Mouse (Mus musculus) embryonic facial prominence, embryonic 15.5 days (tissue): ENCODE data around the gene Pcbd1. TPM values are rescaled to one million over a fixed set of nuclear protein-coding genes. Genes with fewer than 3 reads are reported as not detected.

Experiments used
- ATAC-seq: fragments of 200-750 bp; cut with Nextera tagmentation; 2 replicates; pipeline ENCODE4 v1.8.0; 2017; ENCODE audit warnings: low read depth, moderate TSS enrichment; ENCODE audit not compliant: insufficient number of reproducible peaks, low FRiP score, low TSS enrichment
- H3K27ac ChIP-seq: fragments of 300-500 bp; sonication (generic); replicated peaks from 2 replicates; pipeline ENCODE4 v1.5.1; 2015; ENCODE audit warnings: mild to moderate bottlenecking, inconsistent platforms
- H3K27me3 ChIP-seq: fragments of 300-500 bp; sonication (generic); 2 replicates; pipeline ENCODE4 v1.6.1; 2015; ENCODE audit warnings: inconsistent platforms
- H3K36me3 ChIP-seq: fragments of 300-500 bp; sonication (generic); 2 replicates; pipeline ENCODE4 v1.6.1; 2015; ENCODE audit warnings: mild to moderate bottlenecking, inconsistent platforms
- H3K4me1 ChIP-seq: fragments of 300-500 bp; sonication (generic); 2 replicates; pipeline ENCODE4 v1.6.1; 2015; ENCODE audit warnings: inconsistent platforms
- H3K4me2 ChIP-seq: fragments of 300-500 bp; sonication (generic); replicated peaks from 2 replicates; pipeline ENCODE4 v1.6.1; 2015; ENCODE audit warnings: mild to moderate bottlenecking, inconsistent platforms
- H3K4me3 ChIP-seq: fragments of 300-500 bp; sonication (generic); replicated peaks from 2 replicates; pipeline ENCODE4 v1.5.1; 2015; ENCODE audit warnings: mild to moderate bottlenecking, inconsistent platforms
- H3K9ac ChIP-seq: fragments of 300-500 bp; sonication (generic); 2 replicates; pipeline ENCODE4 v1.6.1; 2015; ENCODE audit warnings: inconsistent platforms
- H3K9me3 ChIP-seq: fragments of 300-500 bp; sonication (generic); replicated peaks from 2 replicates; pipeline ENCODE4 v1.6.1; 2016; ENCODE audit warnings: inconsistent platforms
- WGBS: fragments of 180-500 bp; shearing (Covaris S2); methylation state at CpG from one replicate; pipeline ENCODE4 v1.1.7; 2015; 5-methylcytosine and 5-hydroxymethylcytosine counted together
- polyA plus RNA-seq: library from polyadenylated mRNA; unstranded; fragments of >200 nt; fragmentation: Nextera tagmentation; extraction: Ambion mirVana; gene quantifications from 2 replicates; pipeline ENCODE4 v1.2.1, GENCODE M21; 2015

Gene Pcbd1
- polyA plus RNA-seq, 1 experiment from 2014 or later = 16.8 TPM

GRCm38 (mm10) chr10:61068436-61069192 is 20.5 kb upstream of the Pcbd1 start:
- peak; percentile 68 for ATAC-seq
- Histone ChIP-seq H3K4me1 (peaks cover 23% of the 10 kb centered on the region), H3K9me3 (no peaks in the 10 kb centered on the region), H3K4me2 (peak overlapping the region; percentile 29), H3K4me3 (no peak overlapping the region), H3K27ac (no peak overlapping the region), H3K27me3 (no peaks in the 10 kb centered on the region), H3K9ac (no peak overlapping the region), H3K36me3 (no peaks in the 10 kb centered on the region)
- 7% methylated on average over 8 of the region's 8 CpGs for WGBS

DNA sequence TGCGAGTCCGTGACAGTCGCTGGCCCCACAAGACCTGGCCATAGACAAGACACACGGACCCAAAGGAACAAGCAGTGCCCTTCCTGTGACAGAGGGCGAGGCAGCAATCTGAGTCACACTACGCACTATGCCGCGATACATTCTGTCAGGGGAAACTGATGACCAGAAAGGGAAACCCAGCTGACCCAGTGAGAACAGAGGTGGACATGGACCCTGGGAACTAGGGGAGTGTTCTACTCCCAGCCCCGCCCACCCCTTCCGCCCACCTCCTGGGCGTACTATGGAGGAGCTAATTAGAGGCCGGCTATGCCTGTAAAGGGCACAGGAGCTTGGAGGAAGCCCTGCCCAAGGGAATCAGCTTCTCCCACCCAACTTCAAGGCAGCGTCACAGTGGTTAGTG is 19.9 kb upstream of the Pcbd1 start:
- Histone ChIP-seq H3K27me3 (no peaks in the 10 kb centered on the region), H3K4me1 (peaks cover 23% of the 10 kb centered on the region), H3K9me3 (no peaks in the 10 kb centered on the region), H3K9ac (no peak overlapping the region), H3K36me3 (no peaks in the 10 kb centered on the region), H3K27ac (no peak overlapping the region), H3K4me3 (no peak overlapping the region), H3K4me2 (peak overlapping the region; percentile 29; the same call in 1 of the 2 replicates)
- ATAC-seq = no peak
- WGBS = 16% methylated on average over 13 of the region's 13 CpGs

DNA sequence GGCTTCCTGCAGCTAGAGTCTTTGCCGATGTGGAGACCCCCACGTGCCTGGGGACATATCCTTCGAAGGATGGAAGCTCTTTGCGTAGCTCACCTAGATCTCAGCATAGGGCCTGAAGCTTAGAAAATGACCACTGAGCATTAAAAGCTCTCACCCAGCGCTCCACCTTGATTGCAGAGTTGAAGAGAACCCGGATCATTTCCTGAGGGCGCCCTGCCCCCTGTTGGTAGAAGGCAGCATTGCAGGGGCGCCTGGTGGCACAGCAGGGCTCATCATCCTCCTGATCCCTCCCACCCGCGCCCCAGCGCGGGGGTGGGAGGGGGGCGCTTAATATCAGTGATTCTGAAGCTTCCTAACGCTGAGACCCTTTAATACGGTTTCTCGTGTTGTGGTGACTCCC is 16.8 kb upstream of the Pcbd1 start:
- no peaks in the 10 kb centered on the region for H3K27me3 ChIP-seq
- H3K36me3 ChIP-seq = no peaks in the 10 kb centered on the region
- H3K4me1 ChIP-seq = peaks cover 11% of the 10 kb centered on the region
- no peaks in the 10 kb centered on the region for H3K9me3 ChIP-seq
- H3K27ac ChIP-seq = no peak overlapping the region
- no peak overlapping the region for H3K4me3 ChIP-seq
- no peak overlapping the region for H3K4me2 ChIP-seq
- no peak for ATAC-seq
- H3K9ac ChIP-seq = no peak overlapping the region
- 12% methylated on average over 16 of the region's 16 CpGs for WGBS

DNA sequence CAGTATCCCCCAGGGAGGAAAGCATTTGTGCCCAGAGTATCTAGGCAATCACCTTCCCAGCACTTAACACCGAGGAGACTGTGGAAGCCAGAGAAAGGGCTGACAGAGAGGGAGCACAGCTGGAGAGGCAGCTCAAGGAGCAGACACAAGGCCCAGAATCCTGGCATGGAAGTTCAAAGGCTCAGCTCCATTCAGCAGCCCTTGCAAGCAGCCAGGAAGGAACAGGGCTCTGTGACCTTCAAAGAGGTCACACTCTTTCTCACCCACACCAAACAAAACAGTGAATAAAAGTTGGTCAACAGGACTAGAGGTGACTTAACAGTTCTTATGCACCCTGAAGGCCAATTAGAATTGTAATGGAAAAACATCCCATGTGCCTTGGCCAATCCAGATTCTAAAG is 14.5 kb upstream of the Pcbd1 start:
- no peaks in the 10 kb centered on the region for H3K4me1 ChIP-seq
- 19% methylated on average over 1 of the region's 1 CpGs for WGBS
- H3K9me3 ChIP-seq = no peaks in the 10 kb centered on the region
- no peak for ATAC-seq
- no peak overlapping the region for H3K27ac ChIP-seq
- no peak overlapping the region for H3K4me3 ChIP-seq
- no peaks in the 10 kb centered on the region for H3K36me3 ChIP-seq
- H3K27me3 ChIP-seq = no peaks in the 10 kb centered on the region
- no peak overlapping the region for H3K4me2 ChIP-seq
- no peak overlapping the region for H3K9ac ChIP-seq

GRCm38 (mm10) chr10:61075607-61076006 is 13.5 kb upstream of the Pcbd1 start:
- Histone ChIP-seq H3K36me3 (no peaks in the 10 kb centered on the region), H3K4me3 (no peak overlapping the region), H3K27ac (no peak overlapping the region), H3K4me2 (no peak overlapping the region), H3K27me3 (no peaks in the 10 kb centered on the region), H3K4me1 (peaks cover 8% of the 10 kb centered on the region), H3K9me3 (no peaks in the 10 kb centered on the region), H3K9ac (no peak overlapping the region)
- 89% methylated on average over 3 of the region's 3 CpGs for whole genome bisulfite sequencing
- no peak for ATAC-seq

- Histone ChIP-seq H3K9me3 (no peaks in the 10 kb centered on the region), H3K4me2 (peak overlapping the region; percentile 42), H3K4me1 (peaks cover 9% of the 10 kb centered on the region), H3K27me3 (no peaks in the 10 kb centered on the region), H3K36me3 (no peaks in the 10 kb centered on the region), H3K9ac (no peak overlapping the region), H3K27ac (0 out of 2 replicates have a peak overlapping the region, but pooled peaks have one; percentile 34), H3K4me3 (peak overlapping the region; percentile 15)
- ATAC-seq = peak; percentile 93
- 39% methylated on average over 14 of the region's 14 CpGs for WGBS
Observed at GRCm38 (mm10) chr10:61080227-61080930, 8.8 kb upstream of the Pcbd1 start.

GRCm38 (mm10) chr10:61080931-61081255 is 8.2 kb upstream of the Pcbd1 start:
- Histone ChIP-seq H3K4me2 (no peak overlapping the region), H3K9me3 (no peaks in the 10 kb centered on the region), H3K4me3 (no peak overlapping the region), H3K27me3 (no peaks in the 10 kb centered on the region), H3K4me1 (peaks cover 9% of the 10 kb centered on the region), H3K27ac (no peak overlapping the region), H3K36me3 (no peaks in the 10 kb centered on the region), H3K9ac (no peak overlapping the region)
- 65% methylated on average over 11 of the region's 11 CpGs for WGBS
- no peak for ATAC-seq

GRCm38 (mm10) chr10:61085364-61085763 is 3.8 kb upstream of the Pcbd1 start:
- no peak for ATAC-seq
- Histone ChIP-seq H3K36me3 (no peaks in the 10 kb centered on the region), H3K4me2 (no peak overlapping the region), H3K27me3 (no peaks in the 10 kb centered on the region), H3K9me3 (no peaks in the 10 kb centered on the region), H3K27ac (no peak overlapping the region), H3K4me1 (peaks cover 12% of the 10 kb centered on the region), H3K4me3 (no peak overlapping the region), H3K9ac (no peak overlapping the region)
- 78% methylated on average over 2 of the region's 2 CpGs for WGBS

DNA sequence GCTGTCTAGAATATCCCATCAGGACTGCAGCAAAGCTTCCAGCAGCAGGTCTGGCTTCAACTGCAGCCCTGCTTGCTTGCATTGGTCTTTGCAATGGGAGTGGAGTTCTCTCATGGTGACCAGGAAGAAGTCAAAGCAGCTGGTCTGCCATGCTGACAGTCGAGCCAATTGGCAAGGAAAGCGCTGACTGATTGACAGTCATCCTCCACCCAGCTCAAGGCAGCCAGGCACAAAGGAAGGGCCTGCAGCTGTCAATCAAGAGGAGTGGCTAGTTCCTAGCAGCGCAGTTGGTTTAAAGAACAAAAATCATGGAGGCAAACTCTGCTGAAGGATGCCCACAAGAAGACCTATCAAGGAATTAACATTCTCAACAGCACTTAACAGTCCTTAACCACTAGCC is 2.6 kb upstream of the Pcbd1 start:
- Histone ChIP-seq H3K4me3 (no peak overlapping the region), H3K9me3 (no peaks in the 10 kb centered on the region), H3K27ac (no peak overlapping the region), H3K27me3 (no peaks in the 10 kb centered on the region), H3K36me3 (no peaks in the 10 kb centered on the region), H3K9ac (no peak overlapping the region), H3K4me2 (no peak overlapping the region), H3K4me1 (peaks cover 8% of the 10 kb centered on the region)
- WGBS = 31% methylated on average over 3 of the region's 3 CpGs
- ATAC-seq = no peak

- no peak overlapping the region for H3K27ac ChIP-seq
- no peaks in the 10 kb centered on the region for H3K27me3 ChIP-seq
- no peak overlapping the region for H3K9ac ChIP-seq
- peaks cover 8% of the 10 kb centered on the region for H3K4me1 ChIP-seq
- ATAC-seq = no peak
- H3K36me3 ChIP-seq = no peaks in the 10 kb centered on the region
- WGBS = 77% methylated on average over 3 of the region's 3 CpGs
- H3K4me3 ChIP-seq = no peak overlapping the region
- no peaks in the 10 kb centered on the region for H3K9me3 ChIP-seq
- H3K4me2 ChIP-seq = no peak overlapping the region
Observed at GRCm38 (mm10) chr10:61088468-61088867, 663 bp upstream of the Pcbd1 start.

DNA sequence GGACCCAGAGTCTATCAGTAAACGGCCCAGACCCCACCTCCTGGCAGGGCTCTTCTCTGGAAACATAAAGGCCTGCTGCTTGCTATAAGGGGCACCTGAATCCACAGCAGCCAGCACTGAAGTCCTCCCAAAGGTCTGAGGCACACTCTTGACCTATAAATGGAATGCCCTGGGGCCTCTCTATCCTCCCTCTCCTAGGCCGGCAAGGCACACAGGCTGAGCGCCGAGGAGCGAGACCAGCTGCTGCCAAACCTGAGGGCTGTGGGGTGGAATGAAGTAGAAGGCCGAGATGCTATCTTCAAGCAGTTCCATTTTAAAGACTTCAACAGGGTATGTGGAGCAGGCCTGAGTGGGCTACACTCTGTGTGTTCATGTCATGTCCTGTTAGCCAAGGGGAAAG is 2.7 kb downstream of the Pcbd1 start:
- Histone ChIP-seq H3K27ac (no peak overlapping the region), H3K4me3 (no peak overlapping the region), H3K36me3 (no peaks in the 10 kb centered on the region), H3K4me2 (no peak overlapping the region), H3K9ac (no peak overlapping the region), H3K4me1 (peaks cover 8% of the 10 kb centered on the region), H3K9me3 (no peaks in the 10 kb centered on the region), H3K27me3 (no peaks in the 10 kb centered on the region)
- 49% methylated on average over 6 of the region's 6 CpGs for WGBS
- ATAC-seq = no peak
